Mouse (Mus musculus) liver, adult 2 months (tissue): ENCODE data around the gene B4galt4. TPM values are rescaled to one million over a fixed set of nuclear protein-coding genes. Genes with fewer than 3 reads are reported as not detected.

Experiments used
- DNase-seq: peaks from one replicate; pipeline ENCODE4 v3.0.0-alpha.2; 2011; ENCODE audit warnings: low read depth, low spot score; ENCODE audit errors: extremely low read depth
- H3K27ac ChIP-seq: fragments of 200-500 bp; replicated peaks from 2 replicates; pipeline ENCODE4 v1.5.1; 2012; ENCODE audit warnings: low read depth, mild to moderate bottlenecking, control low read depth, inconsistent platforms, low read length; ENCODE audit not compliant: insufficient read depth
- H3K27me3 ChIP-seq: fragments of 200-500 bp; 2 replicates; pipeline ENCODE4 v1.6.1; 2012; ENCODE audit warnings: mild to moderate bottlenecking, moderate library complexity, low read length, inconsistent platforms; ENCODE audit not compliant: control insufficient read depth, insufficient read depth
- H3K36me3 ChIP-seq: fragments of 200-500 bp; 2 replicates; pipeline ENCODE4 v1.6.1; 2012; ENCODE audit warnings: low read length, inconsistent platforms; ENCODE audit not compliant: control insufficient read depth, insufficient read depth
- H3K4me1 ChIP-seq: fragments of 200-500 bp; 2 replicates; pipeline ENCODE4 v1.6.1; 2011; ENCODE audit warnings: low read length; ENCODE audit not compliant: control insufficient read depth, insufficient read depth
- H3K4me3 ChIP-seq: fragments of 200-500 bp; 2 replicates; pipeline ENCODE4 v1.5.1; 2011; ENCODE audit warnings: low read depth, mild to moderate bottlenecking, control low read depth, low read length, moderate library complexity; ENCODE audit not compliant: insufficient read depth
- H3K79me2 ChIP-seq: fragments of 200-500 bp; 2 replicates; pipeline ENCODE4 v1.6.1; 2012; ENCODE audit warnings: inconsistent platforms, mild to moderate bottlenecking, low read length, moderate library complexity; ENCODE audit not compliant: control insufficient read depth, insufficient read depth
- H3K9ac ChIP-seq: fragments of 200-500 bp; 2 replicates; pipeline ENCODE4 v1.6.1; 2012; ENCODE audit warnings: low read depth, mild to moderate bottlenecking, control low read depth, inconsistent platforms, low read length
- CTCF ChIP-seq: fragments of 200-500 bp; IDR thresholded peaks from 2 replicates; pipeline ENCODE4 v1.5.1; 2011; ENCODE audit warnings: low read depth, low read length, control low read depth
- POLR2A ChIP-seq: fragments of 200-500 bp; IDR thresholded peaks from 2 replicates; pipeline ENCODE4 v1.6.1; 2011; ENCODE audit warnings: low read length, control low read depth; ENCODE audit not compliant: insufficient read depth; ENCODE audit errors: extremely low read depth
- WGBS: fragments of 180-500 bp; shearing (Covaris S2); methylation state at CpG from one replicate; pipeline ENCODE4 v1.1.7; 2018; 5-methylcytosine and 5-hydroxymethylcytosine counted together
- polyA plus RNA-seq: library from polyadenylated mRNA; depleted of rRNA; stranded (reverse); fragments of >200 nt; gene quantifications from 2 replicates; pipeline ENCODE4 v1.2.3, GENCODE M21; 2012
- total RNA-seq: library from RNA; depleted of rRNA; stranded (reverse); fragments of >200 nt; gene quantifications from 2 replicates; pipeline ENCODE4 v1.2.3, GENCODE M21; 2014

Gene B4galt4
- total and polyA plus RNA-seq, 2 experiments = 0.54 to 1.6 TPM

DNA sequence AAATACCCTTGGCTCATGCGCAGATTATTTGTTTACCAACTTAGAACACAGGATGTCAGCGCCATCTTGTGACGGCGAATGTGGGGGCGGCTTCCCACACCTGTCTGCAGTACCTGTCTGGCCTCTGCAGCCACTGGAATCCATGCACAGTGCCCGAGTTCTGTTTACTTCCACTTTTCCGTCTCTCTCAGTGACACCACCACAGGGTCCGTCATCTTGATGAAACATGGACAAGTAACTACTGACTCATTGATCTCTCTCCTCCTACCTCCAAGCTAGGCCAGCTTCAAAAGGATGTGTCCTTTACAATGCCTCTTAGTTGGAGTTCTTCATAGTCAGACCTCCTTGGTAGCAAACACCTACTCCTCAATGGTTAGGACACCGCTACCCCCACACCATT is 20.7 kb upstream of the B4galt4 start:
- Histone ChIP-seq H3K27ac (no peak overlapping the region), H3K36me3 (no peaks in the 10 kb centered on the region), H3K4me1 (no peaks in the 10 kb centered on the region), H3K4me3 (no peak overlapping the region), H3K27me3 (no peaks in the 10 kb centered on the region), H3K79me2 (no peaks in the 10 kb centered on the region), H3K9ac (no peak overlapping the region)
- WGBS = 92% methylated on average over 8 of the region's 9 CpGs
- DNase-seq = no peak
- TF ChIP-seq POLR2A (no peak), CTCF (no peak)

- WGBS = 72% methylated on average over 8 of the region's 8 CpGs
- H3K27me3 ChIP-seq = no peaks in the 10 kb centered on the region
- H3K4me3 ChIP-seq = no peak overlapping the region
- H3K4me1 ChIP-seq = no peaks in the 10 kb centered on the region
- H3K27ac ChIP-seq = peak overlapping the region; percentile 52
- TF ChIP-seq CTCF (no peak), POLR2A (no peak)
- H3K9ac ChIP-seq = no peak overlapping the region
- H3K79me2 ChIP-seq = no peaks in the 10 kb centered on the region
- H3K36me3 ChIP-seq = no peaks in the 10 kb centered on the region
- no peak for DNase-seq
Observed at GRCm38 (mm10) chr16:38724256-38724655, 17.8 kb upstream of the B4galt4 start.

- Histone ChIP-seq H3K9ac (no peak overlapping the region), H3K36me3 (no peaks in the 10 kb centered on the region), H3K27me3 (no peaks in the 10 kb centered on the region), H3K27ac (no peak overlapping the region), H3K4me3 (no peak overlapping the region), H3K4me1 (no peaks in the 10 kb centered on the region), H3K79me2 (no peaks in the 10 kb centered on the region)
- TF ChIP-seq POLR2A (no peak), CTCF (no peak)
- no peak for DNase-seq
- 65% methylated on average over 13 of the region's 13 CpGs for WGBS
Observed at GRCm38 (mm10) chr16:38724974-38725373, 17.1 kb upstream of the B4galt4 start.

GRCm38 (mm10) chr16:38728576-38729132 is 13.4 kb upstream of the B4galt4 start:
- H3K4me1 ChIP-seq = no peaks in the 10 kb centered on the region
- no peak overlapping the region for H3K27ac ChIP-seq
- TF ChIP-seq POLR2A (no peak), CTCF (no peak)
- DNase-seq = no peak
- no peak overlapping the region for H3K9ac ChIP-seq
- H3K79me2 ChIP-seq = no peaks in the 10 kb centered on the region
- no peaks in the 10 kb centered on the region; the same call in 1 of the 2 replicates for H3K27me3 ChIP-seq
- no peak overlapping the region for H3K4me3 ChIP-seq
- WGBS = 75% methylated on average over 15 of the region's 15 CpGs
- H3K36me3 ChIP-seq = no peaks in the 10 kb centered on the region

DNA sequence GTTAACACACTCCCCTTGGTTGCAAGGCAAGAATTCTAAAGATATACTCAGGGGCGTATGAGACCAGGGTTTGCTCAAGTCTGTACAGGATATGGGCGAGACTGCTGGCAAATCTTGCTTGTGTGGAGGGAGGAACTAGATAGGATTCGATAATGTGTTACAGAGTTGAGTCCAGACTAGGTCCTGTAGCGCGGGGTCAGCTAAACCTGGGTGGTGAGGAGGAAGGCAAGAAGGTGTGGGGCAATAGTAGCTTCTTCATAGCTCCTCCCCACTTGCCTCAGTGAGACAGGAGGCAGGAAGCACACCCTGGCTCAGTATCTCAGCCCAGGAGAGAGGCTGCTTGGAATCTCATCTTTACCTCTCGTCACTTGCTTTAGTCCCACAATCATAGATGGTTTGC is 12.9 kb upstream of the B4galt4 start:
- Histone ChIP-seq H3K4me1 (no peaks in the 10 kb centered on the region), H3K79me2 (no peaks in the 10 kb centered on the region), H3K27me3 (no peaks in the 10 kb centered on the region; the same call in 1 of the 2 replicates), H3K9ac (no peak overlapping the region), H3K27ac (no peak overlapping the region), H3K4me3 (no peak overlapping the region), H3K36me3 (no peaks in the 10 kb centered on the region)
- WGBS = 57% methylated on average over 6 of the region's 6 CpGs
- no peak for TF ChIP-seq CTCF
- DNase-seq = no peak

GRCm38 (mm10) chr16:38729610-38730288 is 12.3 kb upstream of the B4galt4 start:
- H3K4me1 ChIP-seq = no peaks in the 10 kb centered on the region
- H3K79me2 ChIP-seq = no peaks in the 10 kb centered on the region
- peak; percentile 30 for TF ChIP-seq CTCF
- no peak for TF ChIP-seq POLR2A
- DNase-seq = peak; percentile 15
- H3K27ac ChIP-seq = no peak overlapping the region
- no peaks in the 10 kb centered on the region for H3K36me3 ChIP-seq
- H3K27me3 ChIP-seq = no peaks in the 10 kb centered on the region; the same call in 1 of the 2 replicates
- WGBS = 58% methylated on average over 15 of the region's 15 CpGs
- 0 out of 2 replicates have a peak overlapping the region, but pooled peaks have one; percentile 5 for H3K4me3 ChIP-seq
- no peak overlapping the region; the same call in 1 of the 2 replicates for H3K9ac ChIP-seq
